Mouse (Mus musculus) lung, embryonic 14.5 days (tissue): ENCODE results near the gene Hist1h2bj. TPM values are rescaled to one million over a fixed set of nuclear protein-coding genes. Genes with fewer than 3 reads are reported as not detected.

Experiments
- ATAC-seq: fragments of 200-750 bp; cut with Nextera tagmentation; 2 replicates; pipeline ENCODE4 v1.8.0; 2017; ENCODE audit warnings: mild to moderate bottlenecking, moderate TSS enrichment, moderate library complexity; ENCODE audit not compliant: insufficient read depth
- DNase-seq: peaks from one replicate; pipeline ENCODE4 v3.0.0-alpha.2; 2015
- H3K27ac ChIP-seq: fragments of 300-500 bp; sonication (generic); 2 replicates; pipeline ENCODE4 v1.5.1; 2014; ENCODE audit warnings: low read depth, mild to moderate bottlenecking, moderate library complexity
- H3K27me3 ChIP-seq: fragments of 300-500 bp; sonication (generic); 2 replicates; pipeline ENCODE4 v1.6.1; 2014; ENCODE audit warnings: low read length, control low read depth; ENCODE audit not compliant: insufficient read depth
- H3K36me3 ChIP-seq: fragments of 300-500 bp; sonication (generic); 2 replicates; pipeline ENCODE4 v1.6.1; 2014; ENCODE audit warnings: control low read depth; ENCODE audit not compliant: insufficient read depth
- H3K4me1 ChIP-seq: fragments of 300-500 bp; sonication (generic); 2 replicates; pipeline ENCODE4 v1.6.1; 2014; ENCODE audit warnings: antibody characterized with exemption, control low read depth; ENCODE audit not compliant: insufficient read depth
- H3K4me2 ChIP-seq: fragments of 300-500 bp; sonication (generic); 2 replicates; pipeline ENCODE4 v1.6.1; 2014; ENCODE audit warnings: mild to moderate bottlenecking
- H3K4me3 ChIP-seq: fragments of 300-500 bp; sonication (generic); 2 replicates; pipeline ENCODE4 v1.5.1; 2014; ENCODE audit warnings: low read depth, low read length
- H3K9ac ChIP-seq: fragments of 300-500 bp; sonication (generic); 2 replicates; pipeline ENCODE4 v1.6.1; 2014
- H3K9me3 ChIP-seq: fragments of 300-500 bp; sonication (generic); 2 replicates; pipeline ENCODE4 v1.6.1; 2016; ENCODE audit warnings: low read depth, low read length, control low read depth
- CTCF ChIP-seq: IDR thresholded peaks from 2 replicates; pipeline ENCODE4 v1.5.1; 2016; ENCODE audit warnings: antibody characterized with exemption, low read depth
- WGBS: fragments of 180-500 bp; shearing (Covaris S2); extraction: QIAGEN DNeasy Blood & Tissue Kit; methylation state at CpG from one replicate; pipeline ENCODE4 v1.1.7; 2014; 5-methylcytosine and 5-hydroxymethylcytosine counted together
- polyA plus RNA-seq: library from polyadenylated mRNA; unstranded; fragments of >200 nt; fragmentation: Nextera tagmentation; extraction: Ambion mirVana; gene quantifications from 2 replicates; pipeline ENCODE4 v1.2.1, GENCODE M21; 2014

The Hist1h2bj gene
- polyA plus RNA-seq, 1 experiment from 2014 or later, result 15.8 TPM

DNA sequence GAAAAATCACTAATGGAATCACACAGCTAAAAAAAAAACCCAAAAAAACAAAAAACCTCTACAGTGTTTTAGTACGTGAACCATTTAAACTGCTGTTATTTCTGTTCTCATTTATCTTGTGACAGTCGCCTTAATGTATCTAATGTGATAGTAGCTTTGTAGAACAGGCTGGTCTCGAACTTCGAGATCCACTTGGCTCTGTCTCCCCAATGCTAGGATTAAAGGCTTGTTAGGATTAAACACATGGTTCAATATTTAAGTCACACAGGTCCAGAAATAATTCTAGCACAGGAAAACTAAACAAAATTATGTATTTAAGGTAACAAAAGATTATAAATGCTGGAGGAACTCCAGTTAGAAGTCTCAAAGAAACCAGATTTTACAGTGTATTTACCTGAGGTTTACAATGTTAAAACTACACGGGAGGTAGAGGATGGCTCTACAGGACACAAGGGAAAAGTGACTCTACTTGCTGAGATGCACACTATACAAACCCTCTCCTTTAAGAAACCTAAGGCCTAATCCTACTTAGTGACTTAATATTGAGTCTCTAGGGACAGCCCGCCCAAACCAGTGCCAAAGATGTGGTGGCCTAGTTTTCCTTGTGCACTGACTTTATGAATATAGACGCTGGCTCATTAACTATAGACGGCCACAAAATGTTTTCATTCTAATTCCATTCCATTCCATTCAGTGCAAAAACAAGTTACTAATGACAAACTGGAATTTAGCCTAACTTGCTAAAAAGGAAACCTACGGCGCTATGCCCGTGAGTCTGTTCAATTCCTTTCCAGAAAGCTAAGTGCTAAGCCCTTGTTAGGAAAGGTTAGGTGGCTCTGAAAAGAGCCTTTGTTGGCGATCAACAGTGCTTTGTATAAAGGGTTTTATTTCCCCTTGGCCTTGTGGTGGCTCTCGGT is 1.1 kb upstream of the Hist1h2bj start:
- H3K36me3 ChIP-seq, result no peaks in the 10 kb centered on the region
- peak overlapping the region; percentile 46 for H3K4me3 ChIP-seq
- H3K4me1 ChIP-seq, result peaks cover 7% of the 10 kb centered on the region
- no peak for TF ChIP-seq CTCF
- WGBS, result 2% methylated on average over 13 of the region's 13 CpGs
- H3K9me3 ChIP-seq, result no peaks in the 10 kb centered on the region
- no peaks in the 10 kb centered on the region for H3K27me3 ChIP-seq
- DNase-seq (peak; percentile 67), ATAC-seq (no peak)
- peak overlapping the region; percentile 80 for H3K4me2 ChIP-seq
- peak overlapping the region; percentile 98 for H3K27ac ChIP-seq
- peak overlapping the region; percentile 63 for H3K9ac ChIP-seq

DNA sequence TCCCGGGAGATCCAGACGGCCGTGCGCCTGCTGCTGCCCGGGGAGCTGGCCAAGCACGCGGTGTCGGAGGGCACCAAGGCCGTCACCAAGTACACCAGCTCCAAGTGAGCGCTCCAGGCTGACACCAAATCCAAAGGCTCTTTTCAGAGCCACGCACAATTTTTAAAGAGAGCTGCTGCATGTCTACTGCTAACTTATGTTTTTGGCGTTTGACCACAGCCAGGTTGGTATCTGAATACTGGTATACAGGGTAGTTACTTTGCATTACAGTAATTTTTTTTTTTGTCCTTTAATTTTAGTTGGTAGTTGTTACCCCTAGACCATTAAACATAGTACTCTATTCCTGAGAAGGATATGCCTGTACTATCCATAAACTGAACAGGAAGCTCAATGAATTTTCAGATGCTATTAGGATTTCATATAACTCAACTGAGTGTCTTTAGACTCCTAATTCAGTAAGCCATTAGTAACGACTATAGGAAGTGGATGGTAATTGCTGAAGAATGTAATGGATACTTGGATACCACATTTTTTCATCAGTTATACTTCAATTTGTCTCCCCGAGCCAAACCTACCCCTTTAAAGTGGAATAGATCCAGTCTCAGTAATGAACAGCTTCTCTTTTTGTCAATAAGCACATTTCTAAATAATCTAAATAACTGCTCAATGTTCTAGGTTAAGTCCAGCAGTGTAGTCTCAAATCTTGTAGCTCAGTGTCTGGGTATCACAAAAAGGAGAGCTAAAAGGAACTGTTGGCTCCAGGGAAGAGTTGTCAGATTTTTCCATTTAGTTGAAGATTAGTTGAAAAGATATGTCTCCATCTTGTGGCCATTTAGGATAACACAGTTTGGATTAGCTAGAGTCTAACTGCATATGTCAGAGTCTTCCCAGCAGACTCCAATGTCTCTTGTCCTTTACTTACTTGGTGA is 753 bp downstream of the Hist1h2bj start:
- Histone ChIP-seq H3K36me3 (no peaks in the 10 kb centered on the region), H3K27me3 (no peaks in the 10 kb centered on the region), H3K4me1 (peaks cover 7% of the 10 kb centered on the region), H3K27ac (peak overlapping the region; percentile 92), H3K4me3 (peak overlapping the region; percentile 40), H3K9ac (peak overlapping the region; percentile 45), H3K4me2 (peak overlapping the region; percentile 60), H3K9me3 (no peaks in the 10 kb centered on the region)
- under 1% methylated on average over 10 of the region's 14 CpGs for WGBS
- peak; percentile 69 for TF ChIP-seq CTCF
- peak; percentile 18 for ATAC-seq
- DNase-seq, result peak; percentile 91

DNA sequence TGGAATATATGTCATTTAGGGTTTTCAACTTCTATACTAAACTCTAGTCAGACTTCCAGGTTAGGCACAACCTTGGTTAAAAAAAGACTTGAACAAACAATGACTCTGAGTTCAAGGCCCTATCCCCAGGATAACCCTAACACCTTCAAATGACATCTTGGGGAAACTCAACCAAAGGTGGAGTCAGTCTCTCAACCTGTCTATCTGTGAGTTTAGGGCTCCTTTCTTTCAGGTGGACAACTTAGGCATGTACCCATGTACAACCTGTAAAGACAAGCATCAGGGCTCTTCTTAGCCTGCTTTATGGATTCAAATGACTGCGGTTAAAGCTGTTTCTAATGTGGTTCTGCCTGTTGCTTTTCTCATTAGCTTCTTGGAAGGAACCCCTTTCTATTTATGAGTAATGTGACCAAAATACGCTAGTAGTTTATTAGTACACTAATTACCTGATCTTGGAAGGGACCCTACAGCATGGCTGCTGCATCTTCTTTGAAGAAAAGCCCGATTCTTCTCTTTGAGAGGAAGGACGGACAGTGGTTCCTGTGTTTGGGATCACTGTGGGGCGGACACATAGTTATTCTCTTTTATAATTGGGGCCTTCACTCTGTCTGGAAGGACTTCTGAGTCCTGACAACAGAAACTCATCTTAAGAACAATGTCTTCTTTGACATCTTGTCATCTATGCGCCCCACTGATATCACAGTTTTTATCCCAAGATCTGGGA is 1.6 kb downstream of the Hist1h2bj start:
- TF ChIP-seq CTCF, result no peak
- Histone ChIP-seq H3K4me1 (peaks cover 7% of the 10 kb centered on the region), H3K4me2 (peak overlapping the region; percentile 60), H3K36me3 (no peaks in the 10 kb centered on the region), H3K27me3 (no peaks in the 10 kb centered on the region), H3K9ac (no peak overlapping the region), H3K27ac (0 out of 2 replicates have a peak overlapping the region, but pooled peaks have one; percentile 22), H3K9me3 (no peaks in the 10 kb centered on the region), H3K4me3 (0 out of 2 replicates have a peak overlapping the region, but pooled peaks have one; percentile 40)
- WGBS, result 88% methylated on average over 6 of the region's 6 CpGs
- ATAC-seq, result no peak
- no peak for DNase-seq

DNA sequence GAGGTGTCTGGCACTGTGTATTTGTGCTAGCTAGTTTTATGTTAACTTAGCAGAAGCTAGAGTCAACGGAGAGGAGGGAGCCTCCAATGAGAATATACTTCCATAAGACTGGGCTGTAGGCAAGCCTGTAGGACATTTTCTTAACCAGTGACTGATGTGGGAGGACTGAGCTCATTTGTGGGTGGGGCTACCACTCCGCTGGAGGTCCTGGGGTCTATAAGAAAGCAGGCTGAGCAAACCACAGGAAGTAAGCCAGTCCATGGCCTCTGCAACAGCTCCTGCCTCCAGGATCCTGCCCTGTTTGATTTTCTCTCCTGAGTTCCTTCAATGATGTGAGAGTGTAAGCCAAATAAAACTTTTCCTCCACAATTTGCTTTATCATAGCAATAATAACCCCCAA is 2.3 kb downstream of the Hist1h2bj start:
- Histone ChIP-seq H3K4me2 (no peak overlapping the region), H3K27me3 (no peaks in the 10 kb centered on the region), H3K9me3 (no peaks in the 10 kb centered on the region), H3K9ac (no peak overlapping the region), H3K36me3 (no peaks in the 10 kb centered on the region), H3K4me1 (peaks cover 4% of the 10 kb centered on the region; the same call in 1 of the 2 replicates), H3K27ac (no peak overlapping the region), H3K4me3 (no peak overlapping the region)
- ATAC-seq (no peak), DNase-seq (no peak)
- no peak for TF ChIP-seq CTCF
- 52% methylated on average over 2 of the region's 2 CpGs for WGBS

DNA sequence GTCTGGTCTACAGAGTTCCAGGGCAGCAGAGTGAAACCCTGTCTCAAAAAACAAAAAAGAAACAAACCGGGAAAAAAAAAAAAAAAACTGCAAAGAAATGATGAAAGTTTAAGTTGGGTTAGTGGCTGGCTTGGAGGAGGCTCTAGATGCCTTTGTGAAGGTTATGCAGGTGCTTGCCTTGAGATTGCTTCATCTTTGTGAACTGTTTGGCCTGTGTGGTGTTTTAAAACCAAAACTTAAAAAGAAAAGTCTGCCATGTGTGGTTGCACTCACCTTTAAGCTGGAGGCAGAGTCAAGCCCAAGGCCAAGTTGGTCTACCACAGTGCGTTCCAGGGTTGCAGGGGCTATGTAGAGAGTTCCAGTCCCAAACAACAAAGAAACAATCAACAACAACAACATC is 6.0 kb downstream of the Hist1h2bj start:
- ATAC-seq, result no peak
- WGBS, result 84% methylated on average over 2 of the region's 2 CpGs
- H3K4me1 ChIP-seq, result peaks cover 4% of the 10 kb centered on the region; the same call in 1 of the 2 replicates
- H3K27me3 ChIP-seq, result no peaks in the 10 kb centered on the region
- TF ChIP-seq CTCF, result no peak
- no peaks in the 10 kb centered on the region for H3K9me3 ChIP-seq
- H3K36me3 ChIP-seq, result no peaks in the 10 kb centered on the region
- DNase-seq, result no peak
- H3K4me3 ChIP-seq, result no peak overlapping the region
- H3K9ac ChIP-seq, result no peak overlapping the region
- no peak overlapping the region for H3K27ac ChIP-seq
- no peak overlapping the region for H3K4me2 ChIP-seq

DNA sequence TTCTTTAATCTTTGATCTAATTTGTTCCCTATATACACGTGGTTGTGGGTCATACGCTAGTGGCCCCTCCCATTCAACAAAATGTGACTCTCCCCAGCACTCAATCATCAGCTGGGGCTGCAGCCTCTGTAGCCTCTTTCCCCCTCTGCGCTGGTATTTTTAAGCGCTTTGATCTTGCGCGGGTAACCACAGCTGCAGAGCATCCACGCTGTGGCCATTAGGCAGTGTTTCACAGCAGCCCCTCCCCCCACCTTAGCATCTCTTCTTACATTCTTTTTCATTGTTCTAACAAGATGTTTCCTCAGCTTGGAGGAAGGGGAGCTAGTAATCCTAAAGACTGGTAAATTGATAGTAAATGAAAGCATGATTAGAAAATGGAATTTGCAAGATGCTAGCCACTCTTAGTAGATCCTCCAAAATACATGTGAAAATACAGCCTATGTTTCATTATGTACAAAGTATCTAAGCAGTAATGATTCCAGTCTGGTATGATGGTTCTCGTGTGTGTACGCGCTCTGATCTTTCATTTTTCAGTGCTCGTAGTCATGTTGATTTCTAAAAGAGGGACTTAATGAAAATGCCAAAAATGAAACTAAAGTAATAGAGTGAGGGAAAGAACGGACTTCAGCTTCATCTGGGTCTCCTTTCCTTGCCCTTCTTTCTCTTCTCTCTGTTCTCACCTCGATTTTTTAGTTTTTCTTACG is 6.9 kb downstream of the Hist1h2bj start:
- TF ChIP-seq CTCF, result no peak

More for the DNA sequence above, 6.9 kb downstream of the Hist1h2bj start:
- no peaks in the 10 kb centered on the region for H3K4me1 ChIP-seq
- no peaks in the 10 kb centered on the region for H3K9me3 ChIP-seq
- peak overlapping the region; percentile 76 for H3K4me2 ChIP-seq
- peak overlapping the region; percentile 47 for H3K9ac ChIP-seq
- peak; percentile 62 for ATAC-seq
- peak overlapping the region; percentile 87 for H3K27ac ChIP-seq
- peak overlapping the region; percentile 40 for H3K4me3 ChIP-seq
- DNase-seq, result peak; percentile 86
- WGBS, result under 1% methylated on average over 14 of the region's 14 CpGs
- no peaks in the 10 kb centered on the region for H3K36me3 ChIP-seq
- H3K27me3 ChIP-seq, result no peaks in the 10 kb centered on the region
